Mouse (Mus musculus): ENCODE data around the gene Itgae.
"Not testable (repeated sequence)": the region's sequence is repeated elsewhere in the genome, so short reads cannot be mapped to it uniquely, and the experiment has no call there.

The Itgae gene

GRCm38 (mm10) chr11:73094231-73094995 lies 4.0 kb downstream of the Itgae start:
- no peak for DNase-seq

GRCm38 (mm10) chr11:73098860-73099259 lies 8.5 kb downstream of the Itgae start:
- no peak for DNase-seq

GRCm38 (mm10) chr11:73099976-73100750 lies 9.8 kb downstream of the Itgae start:
- DNase-seq = no peak

GRCm38 (mm10) chr11:73101308-73101707 lies 10.9 kb downstream of the Itgae start:
- no peak for DNase-seq

GRCm38 (mm10) chr11:73105246-73105645 lies 14.9 kb downstream of the Itgae start:
- no peak for DNase-seq

GRCm38 (mm10) chr11:73107358-73107757 lies 17.0 kb downstream of the Itgae start:
- not testable (repeated sequence) for DNase-seq

GRCm38 (mm10) chr11:73108195-73108897 lies 18.0 kb downstream of the Itgae start:
- DNase-seq = no peak

- DNase-seq = no peak
These were observed 18.7 kb downstream of the Itgae start for GRCm38 (mm10) chr11:73108898-73109625.

- no peak for DNase-seq
These were observed 19.6 kb downstream of the Itgae start for GRCm38 (mm10) chr11:73109941-73110340.

GRCm38 (mm10) chr11:73111414-73111813 lies 21.0 kb downstream of the Itgae start:
- no peak for DNase-seq

- no peak for DNase-seq
These were observed 36.1 kb downstream of the Itgae start for GRCm38 (mm10) chr11:73126495-73126894.

- no peak for DNase-seq
These were observed 40.6 kb downstream of the Itgae start for GRCm38 (mm10) chr11:73131020-73131419.

GRCm38 (mm10) chr11:73132999-73133398 lies 42.6 kb downstream of the Itgae start:
- DNase-seq = no peak

- no peak for DNase-seq
These were observed 43.8 kb downstream of the Itgae start for GRCm38 (mm10) chr11:73134222-73134621.

GRCm38 (mm10) chr11:73136587-73136986 lies 46.2 kb downstream of the Itgae start:
- DNase-seq = no peak

- no peak for DNase-seq
These were observed 46.7 kb downstream of the Itgae start for GRCm38 (mm10) chr11:73137116-73137515.

GRCm38 (mm10) chr11:73137591-73138501 lies 47.5 kb downstream of the Itgae start, which contains the start of gene Haspin:
TSS of gene Haspin (minus strand) at chr11:73138294.
- DNase-seq = peak; percentile 84

- no peak for DNase-seq
These were observed 53.9 kb downstream of the Itgae start for GRCm38 (mm10) chr11:73144261-73144681.

- no peak for DNase-seq
These were observed 55.9 kb downstream of the Itgae start for GRCm38 (mm10) chr11:73146026-73146974.

- DNase-seq = no peak
These were observed 56.6 kb downstream of the Itgae start for GRCm38 (mm10) chr11:73146975-73147365.

All from cerebellum, adult 8-10 months (tissue).